Mouse (Mus musculus): ENCODE results near the gene Ackr2.

Ackr2 gene

GRCm38 (mm10) chr9:121892057-121892687, 6.0 kb upstream of the Ackr2 start:
- DNase-seq: no peak

GRCm38 (mm10) chr9:121894447-121894846, 3.7 kb upstream of the Ackr2 start:
- DNase-seq: no peak

- DNase-seq: no peak
Observed at GRCm38 (mm10) chr9:121895392-121895993, 2.7 kb upstream of the Ackr2 start.

- DNase-seq: no peak
Observed at GRCm38 (mm10) chr9:121896820-121897219, 1.3 kb upstream of the Ackr2 start.

GRCm38 (mm10) chr9:121899306-121899705, 1.2 kb downstream of the Ackr2 start:
- DNase-seq: no peak

- DNase-seq: no peak
Observed at GRCm38 (mm10) chr9:121900282-121900855, 2.2 kb downstream of the Ackr2 start.

- no peak for DNase-seq
Observed at GRCm38 (mm10) chr9:121901710-121902700, 3.9 kb downstream of the Ackr2 start.

GRCm38 (mm10) chr9:121903476-121904305, 5.5 kb downstream of the Ackr2 start:
- no peak for DNase-seq

- DNase-seq: no peak
Observed at GRCm38 (mm10) chr9:121904319-121904718, 6.2 kb downstream of the Ackr2 start.

GRCm38 (mm10) chr9:121904946-121905345, 6.8 kb downstream of the Ackr2 start:
- DNase-seq: no peak

- no peak for DNase-seq
Observed at GRCm38 (mm10) chr9:121905556-121906185, 7.5 kb downstream of the Ackr2 start.

- DNase-seq: no peak
Observed at GRCm38 (mm10) chr9:121906456-121906855, 8.3 kb downstream of the Ackr2 start.

- no peak for DNase-seq
Observed at GRCm38 (mm10) chr9:121907356-121908070, 9.4 kb downstream of the Ackr2 start.

GRCm38 (mm10) chr9:121908321-121908720, 10.2 kb downstream of the Ackr2 start:
- DNase-seq: no peak

- no peak for DNase-seq
Observed at GRCm38 (mm10) chr9:121909635-121910034, 11.5 kb downstream of the Ackr2 start.

- no peak for DNase-seq
Observed at GRCm38 (mm10) chr9:121911196-121911595, 13.0 kb downstream of the Ackr2 start.

- DNase-seq: no peak
Observed at GRCm38 (mm10) chr9:121912786-121913185, 14.6 kb downstream of the Ackr2 start.

GRCm38 (mm10) chr9:121914226-121914757, 16.1 kb downstream of the Ackr2 start:
- DNase-seq: no peak

- no peak for DNase-seq
Observed at GRCm38 (mm10) chr9:121915056-121915455, 16.9 kb downstream of the Ackr2 start.

- DNase-seq: no peak
Observed at GRCm38 (mm10) chr9:121916102-121916501, 17.9 kb downstream of the Ackr2 start, which contains the start of gene Cyp8b1. Cyp8b1 (minus strand) TSS chr9:121916305.

GRCm38 (mm10) chr9:121919027-121919501, 20.9 kb downstream of the Ackr2 start:
- no peak for DNase-seq

All from layer of hippocampus, adult 9-11 months (tissue).